Mouse (Mus musculus) G1E (cell line): Measurements from ENCODE around the gene Cd302.

Experiments used
- CTCF ChIP-seq: IDR thresholded peaks from 2 replicates; pipeline ENCODE4 v1.5.1; 2012; ENCODE audit warnings: low read depth, low read length, inconsistent platforms, mixed read lengths
- GATA1 ChIP-seq: IDR thresholded peaks from 2 replicates; pipeline ENCODE4 v1.6.1; 2012; ENCODE audit warnings: borderline replicate concordance, low read length, inconsistent platforms, mixed read lengths
- POLR2AphosphoS5 ChIP-seq: IDR thresholded peaks from 2 replicates; pipeline ENCODE4 v1.6.1; 2012; ENCODE audit warnings: low read depth, low read length, inconsistent platforms; ENCODE audit not compliant: insufficient replicate concordance
- TAL1 ChIP-seq: conservative IDR thresholded peaks from 2 replicates; pipeline ENCODE4 v1.6.1; 2012; ENCODE audit warnings: low read depth, low read length, inconsistent platforms, mixed read lengths

- TF ChIP-seq CTCF (no peak), GATA1 (no peak), POLR2AphosphoS5 (no peak), TAL1 (no peak)
Observed at GRCm38 (mm10) chr2:60204162-60204561, 80.1 kb downstream of the Cd302 start.
